Mouse (Mus musculus): ENCODE measurements around the gene Zfp87. TPM values are rescaled to one million over a fixed set of nuclear protein-coding genes. Genes with fewer than 3 reads are reported as not detected.

The Zfp87 gene
- polyA plus RNA-seq (2015; fragmentation: Nextera tagmentation; extraction: Ambion mirVana) = 7.5 and 8.0 TPM in 2 replicates

DNA sequence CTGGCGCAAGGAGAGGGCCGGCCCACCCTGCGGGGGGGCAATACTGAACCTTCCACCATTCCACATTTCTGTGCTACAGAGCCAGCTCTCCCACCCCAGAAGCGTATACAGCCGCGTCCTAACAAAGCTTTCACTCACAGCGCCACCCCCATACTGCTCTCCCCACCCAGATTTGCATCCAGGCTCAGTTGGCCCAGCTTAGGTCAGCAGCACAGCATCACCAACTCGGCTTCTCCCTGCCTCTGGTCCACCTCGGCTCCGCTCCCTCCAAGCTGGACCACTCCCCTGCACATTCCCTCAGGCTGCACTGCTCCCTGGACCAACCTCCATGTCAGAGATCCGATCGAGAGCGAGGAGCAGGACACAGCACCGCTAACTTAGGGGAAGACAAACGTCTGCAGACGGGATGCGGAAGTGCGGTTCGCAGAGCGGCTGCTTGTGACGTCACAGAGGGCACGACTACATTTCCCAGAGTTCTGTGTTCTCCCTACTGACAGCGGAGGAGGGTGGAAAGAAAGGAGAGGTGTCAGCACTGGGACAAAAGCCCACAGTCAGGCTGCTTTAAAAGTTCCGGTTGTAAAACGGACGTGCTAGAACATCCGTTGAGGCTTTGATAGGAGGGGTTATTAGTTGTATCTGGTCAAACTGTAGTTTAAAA lies at the start of gene Zfp87, which contains the start of gene Gm26965:
Gene Zfp87 (minus strand): TSS at position 425 of the 658 bp plus-strand sequence.
Gene Gm26965 (minus strand): TSS at position 399 of the 658 bp plus-strand sequence.
- peak within 1 kb of the TSS; percentile 83 for H3K4me3 ChIP-seq (replicated peaks)
- H3K36me3 ChIP-seq (replicated peaks) = no peaks in the 10 kb centered on the region
- H3K4me1 ChIP-seq (replicated peaks) = peaks cover 18% of the 10 kb centered on the region
- H3K4me2 ChIP-seq = peak within 1 kb of the TSS; percentile 75
- WGBS (ENCODE audit: insufficient replicate concordance) = under 1% methylated on average over 27 of the region's 27 CpGs
- peak; percentile 98 for ATAC-seq (ENCODE audit: insufficient read depth)
- no peaks in the 10 kb centered on the region for H3K27me3 ChIP-seq
- H3K9ac ChIP-seq = peak within 1 kb of the TSS; percentile 72
- peak within 1 kb of the TSS; percentile 69 for H3K27ac ChIP-seq (replicated peaks)
- no peaks in the 10 kb centered on the region for H3K9me3 ChIP-seq (replicated peaks)

GRCm38 (mm10) chr13:67572591-67573189 lies 46.7 kb upstream of the Zfp87 start:
- Histone ChIP-seq H3K36me3 (replicated peaks) (no peaks in the 10 kb centered on the region), H3K27ac (replicated peaks) (no peak overlapping the region), H3K9ac (no peak overlapping the region), H3K4me2 (no peak overlapping the region), H3K27me3 (no peaks in the 10 kb centered on the region), H3K4me3 (replicated peaks) (no peak overlapping the region), H3K9me3 (replicated peaks) (no peaks in the 10 kb centered on the region), H3K4me1 (replicated peaks) (no peaks in the 10 kb centered on the region)
- WGBS (ENCODE audit: insufficient replicate concordance) = 62% methylated on average over 5 of the region's 5 CpGs
- no peak for ATAC-seq (ENCODE audit: insufficient read depth)

DNA sequence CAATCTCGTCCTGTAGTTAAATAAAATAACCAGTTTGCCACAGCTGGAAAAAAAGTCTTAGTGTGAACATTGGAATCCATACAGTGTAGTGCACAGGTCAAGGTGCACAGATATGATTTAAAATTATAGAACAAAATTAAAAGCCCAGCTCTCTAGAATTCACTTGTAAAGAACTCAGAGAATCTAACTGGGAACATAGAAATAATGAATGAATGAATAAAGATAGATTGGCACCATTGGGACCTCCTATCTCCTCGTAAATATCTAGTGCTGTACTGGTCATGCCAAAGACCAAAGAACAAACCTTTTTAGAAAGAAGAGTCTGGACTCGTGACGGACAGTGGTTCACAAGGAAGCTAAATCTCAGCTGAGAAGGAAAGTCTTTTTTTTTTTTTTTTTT lies 27.8 kb upstream of the Zfp87 start, which contains the start of gene Zfp748:
Gene Zfp748 (minus strand): TSS at position 101 of the 400 bp plus-strand sequence.
- Histone ChIP-seq H3K27ac (replicated peaks) (peak within 1 kb of the TSS; percentile 75), H3K9ac (peak within 1 kb of the TSS; percentile 67), H3K4me3 (replicated peaks) (peak within 1 kb of the TSS; percentile 68), H3K9me3 (replicated peaks) (no peaks in the 10 kb centered on the region), H3K4me1 (replicated peaks) (peaks cover 24% of the 10 kb centered on the region), H3K4me2 (peak within 1 kb of the TSS; percentile 69), H3K27me3 (no peaks in the 10 kb centered on the region), H3K36me3 (replicated peaks) (no peaks in the 10 kb centered on the region)
- ATAC-seq (ENCODE audit: insufficient read depth) = no peak
- whole genome bisulfite sequencing (ENCODE audit: insufficient replicate concordance) = 62% methylated on average over 4 of the region's 4 CpGs

DNA sequence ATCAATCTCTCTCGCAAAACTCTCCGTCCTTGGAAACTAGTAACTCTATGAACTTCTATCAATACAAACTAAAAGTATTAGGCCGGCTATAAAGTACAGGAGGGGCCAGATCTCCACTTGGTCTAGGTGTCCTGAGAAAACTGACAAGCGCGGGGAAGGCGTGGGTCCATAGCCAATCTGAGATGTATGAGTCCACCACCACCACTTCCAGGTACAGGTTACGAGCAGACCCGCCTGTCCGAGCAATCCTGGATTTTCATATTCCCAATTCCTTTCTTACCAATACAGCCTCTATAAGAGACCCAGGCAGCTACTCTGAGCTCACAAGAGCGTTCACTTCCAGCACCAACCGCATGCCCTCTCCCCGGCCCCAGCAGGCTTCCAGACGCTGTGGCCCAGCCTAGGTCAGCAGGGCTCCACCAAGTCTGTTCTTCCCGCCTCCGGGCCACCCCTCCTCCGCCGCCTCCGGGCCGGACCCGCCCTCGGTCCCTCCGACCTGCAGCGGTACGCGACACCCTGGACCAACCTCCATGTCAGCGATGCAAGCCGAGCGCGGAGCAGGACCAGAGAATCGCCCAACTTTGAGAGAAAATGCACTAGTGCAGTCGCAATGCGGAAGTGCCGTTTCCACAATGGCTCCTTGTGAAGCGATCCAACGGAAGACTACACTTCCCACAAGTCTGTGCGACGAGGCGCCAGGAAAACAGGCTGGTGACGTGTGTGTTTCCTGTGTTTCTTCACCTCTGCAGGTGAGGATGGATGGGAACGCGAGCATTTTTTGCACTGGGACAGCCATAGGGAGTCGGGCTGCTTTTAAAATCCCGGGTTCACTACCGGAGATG lies 26.7 kb upstream of the Zfp87 start:
- Histone ChIP-seq H3K36me3 (replicated peaks) (no peaks in the 10 kb centered on the region), H3K4me1 (replicated peaks) (peaks cover 24% of the 10 kb centered on the region), H3K4me3 (replicated peaks) (peak overlapping the region; percentile 68), H3K4me2 (peak overlapping the region; percentile 69), H3K27me3 (no peaks in the 10 kb centered on the region), H3K9ac (peak overlapping the region; percentile 67), H3K27ac (replicated peaks) (peak overlapping the region; percentile 75), H3K9me3 (replicated peaks) (no peaks in the 10 kb centered on the region)
- 1% methylated on average over 44 of the region's 44 CpGs for WGBS (ENCODE audit: insufficient replicate concordance)
- peak; percentile 97 for ATAC-seq (ENCODE audit: insufficient read depth)

DNA sequence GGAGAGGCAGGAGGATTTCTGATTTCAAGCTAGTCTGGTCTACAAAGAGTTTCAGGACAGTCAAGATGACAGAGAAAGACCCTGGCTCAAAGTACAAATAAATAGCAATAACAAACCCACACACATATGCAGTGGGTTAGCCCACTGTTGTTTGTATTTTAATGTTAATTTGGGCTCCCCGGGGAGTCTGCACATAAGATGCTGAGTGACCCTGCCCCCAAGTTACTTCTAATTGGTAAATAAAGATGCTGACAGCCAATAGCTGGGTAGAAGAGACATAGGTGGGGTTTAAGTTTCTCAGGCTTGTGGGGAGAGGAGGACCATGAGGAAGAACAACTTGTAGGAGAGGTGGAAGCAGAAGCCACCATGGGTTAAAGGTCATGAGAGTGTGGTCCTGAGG lies 20.0 kb upstream of the Zfp87 start:
- WGBS (ENCODE audit: insufficient replicate concordance) = 80% methylated on average over 1 of the region's 1 CpGs

GRCm38 (mm10) chr13:67527049-67527730 lies 1.2 kb upstream of the Zfp87 start:
- 62% methylated on average over 3 of the region's 3 CpGs for WGBS (ENCODE audit: insufficient replicate concordance)
- no peak for ATAC-seq (ENCODE audit: insufficient read depth)

More for the DNA sequence above, 20.0 kb upstream of the Zfp87 start:
- Histone ChIP-seq H3K36me3 (replicated peaks) (peaks cover 42% of the 10 kb centered on the region), H3K4me3 (replicated peaks) (no peak overlapping the region), H3K27ac (replicated peaks) (no peak overlapping the region), H3K4me2 (no peak overlapping the region), H3K9me3 (replicated peaks) (no peaks in the 10 kb centered on the region), H3K27me3 (no peaks in the 10 kb centered on the region), H3K9ac (no peak overlapping the region), H3K4me1 (replicated peaks) (peaks cover 8% of the 10 kb centered on the region; the same call in 1 of the 2 replicates)
- no peak for ATAC-seq (ENCODE audit: insufficient read depth)

GRCm38 (mm10) chr13:67500908-67501307 lies 25.1 kb downstream of the Zfp87 start:
- no peak overlapping the region for H3K4me2 ChIP-seq
- H3K4me1 ChIP-seq (replicated peaks) = peaks cover 11% of the 10 kb centered on the region
- no peaks in the 10 kb centered on the region for H3K9me3 ChIP-seq (replicated peaks)
- no peaks in the 10 kb centered on the region for H3K36me3 ChIP-seq (replicated peaks)
- H3K4me3 ChIP-seq (replicated peaks) = 0 out of 2 replicates have a peak overlapping the region, but pooled peaks have one; percentile 66
- no peak for ATAC-seq (ENCODE audit: insufficient read depth)
- H3K9ac ChIP-seq = no peak overlapping the region
- no peaks in the 10 kb centered on the region for H3K27me3 ChIP-seq
- 60% methylated on average over 1 of the region's 1 CpGs for WGBS (ENCODE audit: insufficient replicate concordance)
- H3K27ac ChIP-seq (replicated peaks) = no peak overlapping the region

More at GRCm38 (mm10) chr13:67527049-67527730, 1.2 kb upstream of the Zfp87 start:
- no peaks in the 10 kb centered on the region for H3K27me3 ChIP-seq
- H3K4me3 ChIP-seq (replicated peaks) = no peak overlapping the region
- H3K36me3 ChIP-seq (replicated peaks) = no peaks in the 10 kb centered on the region
- peaks cover 18% of the 10 kb centered on the region for H3K4me1 ChIP-seq (replicated peaks)
- no peaks in the 10 kb centered on the region for H3K9me3 ChIP-seq (replicated peaks)
- no peak overlapping the region for H3K9ac ChIP-seq
- no peak overlapping the region for H3K27ac ChIP-seq (replicated peaks)
- H3K4me2 ChIP-seq = no peak overlapping the region

- Histone ChIP-seq H3K27me3 (no peaks in the 10 kb centered on the region), H3K27ac (replicated peaks) (no peak within 1 kb of the TSS; the same call in 1 of the 2 replicates), H3K4me1 (replicated peaks) (peaks cover 11% of the 10 kb centered on the region), H3K4me3 (replicated peaks) (peak within 1 kb of the TSS; percentile 66), H3K9me3 (replicated peaks) (no peaks in the 10 kb centered on the region), H3K4me2 (peak within 1 kb of the TSS; percentile 71), H3K36me3 (replicated peaks) (peaks cover under 1% of the 10 kb centered on the region; the same call in 1 of the 2 replicates), H3K9ac (peak within 1 kb of the TSS; percentile 62)
- peak; percentile 85 for ATAC-seq (ENCODE audit: insufficient read depth)
- under 1% methylated on average over 22 of the region's 22 CpGs for WGBS (ENCODE audit: insufficient replicate concordance)
Observed at GRCm38 (mm10) chr13:67500084-67500719, 25.8 kb downstream of the Zfp87 start, which contains the start of gene Zfp58. Gene Zfp58, minus strand, starts transcription at chr13:67500555.

GRCm38 (mm10) chr13:67495631-67496030 lies 30.3 kb downstream of the Zfp87 start:
- ATAC-seq (ENCODE audit: insufficient read depth) = no peak
- 57% methylated on average over 1 of the region's 1 CpGs for WGBS (ENCODE audit: insufficient replicate concordance)
- H3K36me3 ChIP-seq (replicated peaks) = peaks cover 32% of the 10 kb centered on the region

DNA sequence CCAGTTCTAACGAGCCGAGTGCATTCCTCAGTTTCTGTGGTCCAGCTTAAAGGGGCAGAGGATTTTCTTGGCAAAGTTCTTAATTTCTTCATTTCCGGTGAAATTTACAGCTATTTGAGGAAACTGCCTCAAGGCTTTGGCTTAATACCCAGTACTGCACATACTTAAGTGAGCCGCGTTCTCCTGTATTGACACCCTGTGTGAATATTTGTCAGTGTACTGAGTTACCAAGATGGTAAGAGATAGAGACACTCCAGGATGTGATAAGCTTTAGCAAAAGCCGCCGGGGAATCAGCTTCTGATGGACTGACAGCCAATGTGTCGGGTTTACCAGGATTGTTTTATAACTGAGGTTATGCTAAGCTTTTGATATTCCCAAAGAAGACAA lies 41.6 kb downstream of the Zfp87 start:
- WGBS (ENCODE audit: insufficient replicate concordance) = 22% methylated on average over 8 of the region's 8 CpGs
- Histone ChIP-seq H3K4me1 (replicated peaks) (peaks cover 20% of the 10 kb centered on the region), H3K27me3 (no peaks in the 10 kb centered on the region), H3K27ac (replicated peaks) (peak overlapping the region; percentile 88), H3K36me3 (replicated peaks) (peaks cover 8% of the 10 kb centered on the region; the same call in 1 of the 2 replicates), H3K4me2 (peak overlapping the region; percentile 78), H3K9me3 (replicated peaks) (no peaks in the 10 kb centered on the region), H3K9ac (peak overlapping the region; percentile 30; the same call in 1 of the 2 replicates), H3K4me3 (replicated peaks) (peak overlapping the region; percentile 73)
- ATAC-seq (ENCODE audit: insufficient read depth) = no peak

More at GRCm38 (mm10) chr13:67495631-67496030, 30.3 kb downstream of the Zfp87 start:
- H3K4me2 ChIP-seq = no peak overlapping the region
- H3K27me3 ChIP-seq = no peaks in the 10 kb centered on the region
- H3K4me1 ChIP-seq (replicated peaks) = peaks cover 11% of the 10 kb centered on the region
- no peak overlapping the region for H3K4me3 ChIP-seq (replicated peaks)
- H3K9ac ChIP-seq = no peak overlapping the region
- peaks cover 5% of the 10 kb centered on the region; the same call in 1 of the 2 replicates for H3K9me3 ChIP-seq (replicated peaks)
- H3K27ac ChIP-seq (replicated peaks) = no peak overlapping the region
